Mouse (Mus musculus): ENCODE measurements around the gene Gpd2.

GRCm38 (mm10) chr2:57267896-57268295 lies 30.5 kb downstream of the Gpd2 start:
- TF ChIP-seq CTCF (IDR thresholded peaks at IDR 0.05; ENCODE audit: borderline replicate concordance, insufficient read depth, low read length) (no peak), POLR2A (IDR thresholded peaks at IDR 0.05; ENCODE audit: low read depth, low read length) (no peak)
